24 mouse cellular contexts compared by ENCODE assay signal in the genomic region with DNA sequence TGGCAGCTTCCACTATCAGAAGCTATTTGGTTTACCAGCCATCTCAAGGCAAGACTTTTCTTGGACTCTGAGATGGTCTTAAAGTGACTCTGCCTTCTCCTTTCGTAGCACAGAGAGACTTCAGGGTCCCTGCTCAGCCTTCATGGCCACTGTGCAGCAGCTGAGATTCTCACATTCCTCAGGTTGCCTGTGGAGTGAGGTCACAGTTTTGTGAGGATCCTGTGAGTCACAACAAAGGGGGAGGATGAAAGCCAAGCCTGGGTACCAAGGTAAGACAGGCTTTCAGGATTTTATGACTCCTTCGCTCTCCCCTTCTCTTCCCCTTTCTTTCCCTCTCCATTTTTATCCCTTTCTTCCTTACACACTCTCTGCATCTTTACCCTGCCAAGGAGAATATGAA.
"Had no signal": no experiment of that assay in that cellular context is flagged by ENCODE, and none has a peak within 500 bp of the region (broad histone marks: within the 10 kb centered on the region; RNA-seq: fewer than 3 reads in every experiment).

No protein-coding gene starts in this region.

- H3K27ac ChIP-seq: gastrocnemius, adult 2 months; hindbrain, embryonic 10.5 days; hindbrain, embryonic 12.5 days; hindbrain, embryonic 14.5 days; intestine, embryonic 15.5 days; layer of hippocampus, adult 2 months; left cerebral cortex, adult 2 months; limb, embryonic 10.5 days; limb, embryonic 12.5 days; liver, embryonic 13.5 days had no signal

- DNase-seq: gastrocnemius, adult 2 months; gastrocnemius, postnatal 10 days; gastrocnemius, postnatal 25 days; heart, postnatal 10 days; heart, postnatal 4 days; kidney, adult 18-20 months; kidney, adult 8-10 months; kidney, postnatal 10 days; kidney, postnatal 25 days; kidney, postnatal 4 days; liver; liver, embryonic 13.5 days had no signal

- H3K9me3 ChIP-seq: heart, embryonic 12.5 days; hindbrain, embryonic 10.5 days; hindbrain, embryonic 12.5 days; intestine, embryonic 15.5 days; limb, embryonic 10.5 days; limb, embryonic 12.5 days; liver, embryonic 13.5 days had no signal

- H3K27me3 ChIP-seq: heart, embryonic 12.5 days; hindbrain, embryonic 12.5 days; intestine, embryonic 15.5 days; limb, embryonic 12.5 days; liver, embryonic 13.5 days had no signal

- H3K4me3 ChIP-seq: gastrocnemius, adult 2 months; heart, embryonic 12.5 days; hindbrain, embryonic 10.5 days; hindbrain, embryonic 12.5 days; intestine, embryonic 15.5 days; layer of hippocampus, adult 2 months; left cerebral cortex, adult 2 months; limb, embryonic 10.5 days; limb, embryonic 12.5 days; liver, embryonic 13.5 days had no signal

- ATAC-seq: hindbrain, embryonic 16.5 days; inflammation-experienced regulatory T-cells, adult 6 months; intestine, embryonic 15.5 days; intestine, postnatal 0 days had no signal

- H3K4me1 ChIP-seq: intestine, embryonic 15.5 days; liver, embryonic 13.5 days had no signal

- H3K36me3 ChIP-seq: heart, embryonic 12.5 days; hindbrain, embryonic 10.5 days; hindbrain, embryonic 12.5 days; intestine, embryonic 15.5 days; limb, embryonic 10.5 days; limb, embryonic 12.5 days; liver, embryonic 13.5 days had no signal
